Mouse (Mus musculus): ENCODE measurements at regions not wholly inside any gene's neighbourhood (a gene's known extent, or its start where the extent isn't known, plus 50 kb on each side); places are given as distances from the start of the nearest gene placed in this dataset.

DNA sequence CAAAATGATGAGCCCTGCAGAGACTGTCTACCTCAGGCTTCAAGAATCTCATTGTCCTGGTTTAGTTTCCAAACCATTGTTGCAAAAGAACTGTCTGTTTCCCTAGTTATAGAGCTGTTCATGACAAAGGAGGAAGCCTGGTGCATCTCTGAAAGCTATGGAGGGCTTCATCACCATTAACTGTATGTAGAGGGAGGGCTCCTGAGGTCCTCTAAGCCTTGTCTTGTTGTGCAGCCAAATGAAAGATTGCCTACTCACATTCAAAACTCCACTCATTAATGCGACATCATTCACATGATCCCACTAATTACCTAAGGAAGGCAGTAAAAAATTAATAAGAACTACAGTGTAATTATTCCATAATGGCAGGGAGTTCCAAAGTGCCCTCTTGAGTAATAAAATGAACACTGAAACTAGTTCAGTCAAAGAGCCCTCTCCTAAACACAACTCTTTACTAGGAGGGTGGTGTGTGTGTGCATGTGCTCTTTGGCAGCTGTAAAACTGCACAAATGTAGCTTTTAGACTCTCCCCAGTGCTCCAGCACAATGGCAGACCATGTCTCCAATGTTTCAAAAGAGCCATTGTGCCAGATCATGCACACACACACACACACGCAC, 87.6 kb downstream of the Pttg1 start:
- Histone ChIP-seq H3K4me3 (ENCODE audit: control insufficient read depth, low read depth, low read length) (no peak overlapping the region), H3K4me1 (ENCODE audit: control insufficient read depth, insufficient read depth, low read length) (no peaks in the 10 kb centered on the region), H3K36me3 (ENCODE audit: control insufficient read depth, insufficient read depth, low read length) (no peaks in the 10 kb centered on the region), H3K27me3 (ENCODE audit: control insufficient read depth, insufficient read depth, low read length) (no peaks in the 10 kb centered on the region), H3K27ac (ENCODE audit: control insufficient read depth, insufficient read depth, low read depth, low read length) (no peak overlapping the region)
- TF ChIP-seq POLR2A (IDR thresholded peaks at IDR 0.05; ENCODE audit: control insufficient read depth, low read depth, low read length), result no peak
- TF ChIP-seq CTCF (IDR thresholded peaks at IDR 0.05; ENCODE audit: control insufficient read depth, insufficient read depth, insufficient replicate concordance, low read depth, low read length), result no peak

DNA sequence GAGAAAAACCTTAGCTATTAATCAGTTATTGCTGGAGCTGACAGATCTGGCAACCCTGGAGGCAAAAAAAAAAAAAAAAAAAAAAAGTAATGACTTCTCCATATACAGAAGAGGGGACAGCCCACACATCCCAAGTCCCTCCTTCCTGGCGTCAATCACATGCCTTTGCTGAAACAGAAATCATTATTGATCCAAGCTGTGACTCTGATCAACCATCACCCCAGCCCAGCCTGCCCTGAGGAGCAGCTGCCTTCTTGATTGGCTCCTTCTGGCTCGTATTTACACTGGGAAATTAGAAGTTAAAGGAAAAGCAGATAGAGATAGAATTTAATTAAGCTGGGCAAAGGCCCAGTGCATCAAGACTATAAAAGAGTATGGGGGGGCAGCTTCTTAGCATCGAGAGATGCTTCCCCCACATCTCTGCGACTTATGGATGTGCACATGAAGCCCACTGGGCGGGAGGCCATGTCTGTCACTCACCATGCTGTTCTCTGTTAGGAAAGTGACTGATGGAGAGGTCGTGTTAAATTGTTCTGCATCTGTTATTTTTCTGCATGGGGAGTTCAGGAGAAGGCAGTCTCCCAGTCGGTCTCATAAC, 90.3 kb downstream of the Pttg1 start:
- H3K4me3 ChIP-seq (ENCODE audit: control insufficient read depth, low read depth, low read length), result no peak overlapping the region
- H3K36me3 ChIP-seq (ENCODE audit: control insufficient read depth, insufficient read depth, low read length), result no peaks in the 10 kb centered on the region
- TF ChIP-seq POLR2A (IDR thresholded peaks at IDR 0.05; ENCODE audit: control insufficient read depth, low read depth, low read length) (no peak), CTCF (IDR thresholded peaks at IDR 0.05; ENCODE audit: control insufficient read depth, insufficient read depth, insufficient replicate concordance, low read depth, low read length) (no peak)
- no peaks in the 10 kb centered on the region for H3K27me3 ChIP-seq (ENCODE audit: control insufficient read depth, insufficient read depth, low read length)
- no peaks in the 10 kb centered on the region for H3K4me1 ChIP-seq (ENCODE audit: control insufficient read depth, insufficient read depth, low read length)
- no peak overlapping the region for H3K27ac ChIP-seq (ENCODE audit: control insufficient read depth, insufficient read depth, low read depth, low read length)

DNA sequence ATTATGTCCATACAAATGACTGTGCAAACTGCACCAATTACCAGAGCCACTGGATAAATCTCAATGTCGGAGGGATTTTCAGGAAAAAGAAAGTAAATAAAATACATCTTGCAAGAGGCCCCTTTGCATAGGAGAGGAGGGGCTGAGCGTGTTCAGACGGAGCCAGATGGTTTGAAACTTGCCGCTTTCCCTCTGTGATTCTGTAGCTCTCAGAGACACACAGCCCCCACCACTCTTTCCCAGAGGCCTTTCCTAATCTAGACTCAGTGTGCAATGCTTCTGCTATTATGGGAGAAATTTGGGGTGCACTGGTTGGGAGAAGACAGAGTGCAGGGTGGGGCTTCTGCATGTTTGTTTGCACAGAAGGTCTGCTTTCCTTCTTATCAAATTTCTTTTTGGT, 92.5 kb downstream of the Pttg1 start:
- TF ChIP-seq POLR2A (IDR thresholded peaks at IDR 0.05; ENCODE audit: control insufficient read depth, low read depth, low read length) (no peak), CTCF (IDR thresholded peaks at IDR 0.05; ENCODE audit: control insufficient read depth, insufficient read depth, insufficient replicate concordance, low read depth, low read length) (no peak)
- no peaks in the 10 kb centered on the region for H3K27me3 ChIP-seq (ENCODE audit: control insufficient read depth, insufficient read depth, low read length)

DNA sequence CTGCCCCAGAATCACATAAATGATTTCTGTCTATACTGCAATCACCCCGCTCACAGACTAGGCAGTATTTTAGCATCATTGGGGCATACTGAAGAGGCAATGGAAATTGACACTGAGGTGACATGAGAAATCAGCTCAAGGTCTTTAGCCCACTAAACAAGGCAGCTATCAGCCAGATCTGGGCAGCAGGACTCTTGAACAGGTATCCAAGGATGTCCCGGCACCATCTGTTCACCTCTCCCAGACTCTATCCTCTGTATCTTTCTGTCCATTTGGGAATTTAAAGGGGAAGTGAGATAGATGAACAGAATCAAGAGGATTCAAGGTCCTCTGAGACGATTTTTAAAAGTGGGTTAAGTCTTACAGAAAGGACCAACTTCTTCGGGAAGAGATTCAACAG, 112.1 kb downstream of the Pttg1 start:
- no peaks in the 10 kb centered on the region for H3K36me3 ChIP-seq (ENCODE audit: control insufficient read depth, insufficient read depth, low read length)
- no peak overlapping the region for H3K4me3 ChIP-seq (ENCODE audit: control insufficient read depth, low read depth, low read length)
- TF ChIP-seq POLR2A (IDR thresholded peaks at IDR 0.05; ENCODE audit: control insufficient read depth, low read depth, low read length), result no peak
- TF ChIP-seq CTCF (IDR thresholded peaks at IDR 0.05; ENCODE audit: control insufficient read depth, insufficient read depth, insufficient replicate concordance, low read depth, low read length), result no peak

More for the DNA sequence above, 92.5 kb downstream of the Pttg1 start:
- no peaks in the 10 kb centered on the region for H3K4me1 ChIP-seq (ENCODE audit: control insufficient read depth, insufficient read depth, low read length)
- H3K4me3 ChIP-seq (ENCODE audit: control insufficient read depth, low read depth, low read length), result no peak overlapping the region
- H3K27ac ChIP-seq (ENCODE audit: control insufficient read depth, insufficient read depth, low read depth, low read length), result no peak overlapping the region
- no peaks in the 10 kb centered on the region for H3K36me3 ChIP-seq (ENCODE audit: control insufficient read depth, insufficient read depth, low read length)

More for the DNA sequence above, 112.1 kb downstream of the Pttg1 start:
- H3K4me1 ChIP-seq (ENCODE audit: control insufficient read depth, insufficient read depth, low read length), result no peaks in the 10 kb centered on the region
- no peak overlapping the region for H3K27ac ChIP-seq (ENCODE audit: control insufficient read depth, insufficient read depth, low read depth, low read length)
- H3K27me3 ChIP-seq (ENCODE audit: control insufficient read depth, insufficient read depth, low read length), result no peaks in the 10 kb centered on the region
